Mouse (Mus musculus) frontal cortex, postnatal 14 days (tissue): ENCODE data around the gene Gm20661.

ENCODE experiments used
- DNase-seq, 2 experiments: peaks; one replicate each; pipeline ENCODE4 v3.0.0; 2022; ENCODE audit warnings: low spot score in 2 of 2

The Gm20661 gene

DNA sequence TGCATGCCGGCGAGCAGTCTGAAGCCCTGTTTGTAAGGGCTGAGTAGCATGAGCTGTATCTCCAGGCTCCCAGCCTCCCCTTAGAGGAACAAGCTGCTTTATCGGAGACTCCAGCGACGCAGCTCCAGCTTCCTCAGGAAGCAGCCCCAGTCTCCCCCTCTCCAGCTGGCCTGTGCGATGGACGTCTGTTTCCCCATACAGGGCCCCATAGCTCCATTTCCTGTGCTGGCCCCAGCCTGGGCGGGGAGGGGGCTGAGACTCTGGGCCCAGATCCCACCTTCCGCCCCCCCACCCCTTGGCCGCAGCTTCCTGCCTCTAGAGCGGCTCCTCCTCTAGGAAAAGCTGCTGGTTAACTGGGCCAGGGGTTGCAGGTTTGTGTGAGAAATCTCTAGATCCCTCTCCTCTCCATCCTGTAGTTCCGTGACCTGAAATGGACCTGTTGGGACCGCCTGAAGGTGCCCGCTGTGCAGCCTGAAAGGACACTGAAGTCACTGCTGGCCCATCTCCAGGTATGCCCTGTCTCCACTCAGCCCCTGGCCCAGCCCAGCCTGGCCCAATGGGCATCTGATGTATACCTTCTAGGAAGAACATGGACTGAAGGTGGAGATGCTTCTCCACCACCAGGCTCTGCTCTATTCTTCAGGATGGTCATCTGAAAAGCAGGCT, at the start of gene Gm20661:
TSS of gene Gm20661 (plus strand) at position 378 of the 666 bp plus-strand sequence.
- no peak for DNase-seq

DNA sequence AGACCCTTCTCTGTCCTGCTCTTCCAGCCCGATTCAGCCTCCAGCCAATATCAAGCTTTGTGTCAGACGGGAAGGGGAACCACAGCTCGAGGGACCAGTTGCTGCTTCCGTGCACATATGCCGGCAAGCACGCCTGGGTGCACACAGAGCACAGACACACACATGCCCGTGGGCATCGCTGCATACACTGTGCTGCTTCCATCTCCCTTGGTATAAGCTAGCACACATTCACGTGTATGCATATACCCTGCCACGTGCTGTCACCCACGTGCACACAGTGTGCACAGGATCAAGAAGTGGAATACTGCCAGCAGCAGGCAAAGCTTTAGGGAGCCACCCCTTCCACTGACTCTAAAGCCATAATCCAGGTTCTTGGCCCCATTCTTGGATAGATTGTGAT, 48.7 kb upstream of the Gm20661 start:
- DNase-seq, result peak in 1 of 2 experiments; percentile 35

DNA sequence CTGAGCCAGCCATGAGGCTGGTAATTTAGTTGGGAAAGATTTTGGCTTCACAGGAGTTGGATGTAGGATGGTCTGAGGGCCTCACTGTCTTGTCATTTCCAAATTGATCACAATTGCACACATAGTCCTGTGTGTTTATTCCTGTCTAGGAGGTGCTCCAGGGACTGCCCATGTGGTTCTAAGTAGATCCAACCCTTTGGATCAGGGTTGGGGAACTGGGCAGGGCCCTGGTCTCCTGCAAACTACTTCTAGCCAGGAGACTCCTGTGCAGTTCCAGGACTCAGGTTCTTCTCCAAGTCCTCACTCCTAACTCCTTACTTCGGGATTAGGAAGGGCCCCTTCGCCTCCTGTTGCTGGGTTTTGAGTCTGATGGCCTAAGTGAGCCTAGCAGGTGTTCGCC, 47.5 kb upstream of the Gm20661 start, which contains the start of gene Camkv:
TSS of gene Camkv (plus strand) at position 301 of the 400 bp plus-strand sequence.
- DNase-seq, result no peak

DNA sequence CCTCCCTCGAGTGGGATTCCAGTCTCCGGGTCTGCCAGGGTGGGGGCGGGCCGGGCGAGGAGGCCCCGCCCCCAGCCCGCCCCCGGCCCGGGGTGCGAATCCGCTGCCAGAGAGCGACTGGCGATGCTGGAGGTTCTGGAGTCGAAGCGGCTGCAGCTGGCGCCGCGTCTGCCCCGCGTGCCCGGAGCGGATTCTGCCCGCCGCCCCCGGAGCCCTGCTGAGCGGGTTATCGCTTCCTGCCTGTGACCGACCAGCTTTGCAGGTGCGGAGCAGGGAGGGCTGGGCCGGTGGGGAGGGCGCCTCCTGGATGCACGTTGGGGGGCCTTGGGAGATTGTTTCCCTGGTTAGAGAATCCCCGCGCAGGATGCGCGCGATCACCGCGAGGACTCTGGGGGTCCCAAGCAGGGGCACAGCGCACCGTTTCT, 47.1 kb upstream of the Gm20661 start:
- no peak for DNase-seq

DNA sequence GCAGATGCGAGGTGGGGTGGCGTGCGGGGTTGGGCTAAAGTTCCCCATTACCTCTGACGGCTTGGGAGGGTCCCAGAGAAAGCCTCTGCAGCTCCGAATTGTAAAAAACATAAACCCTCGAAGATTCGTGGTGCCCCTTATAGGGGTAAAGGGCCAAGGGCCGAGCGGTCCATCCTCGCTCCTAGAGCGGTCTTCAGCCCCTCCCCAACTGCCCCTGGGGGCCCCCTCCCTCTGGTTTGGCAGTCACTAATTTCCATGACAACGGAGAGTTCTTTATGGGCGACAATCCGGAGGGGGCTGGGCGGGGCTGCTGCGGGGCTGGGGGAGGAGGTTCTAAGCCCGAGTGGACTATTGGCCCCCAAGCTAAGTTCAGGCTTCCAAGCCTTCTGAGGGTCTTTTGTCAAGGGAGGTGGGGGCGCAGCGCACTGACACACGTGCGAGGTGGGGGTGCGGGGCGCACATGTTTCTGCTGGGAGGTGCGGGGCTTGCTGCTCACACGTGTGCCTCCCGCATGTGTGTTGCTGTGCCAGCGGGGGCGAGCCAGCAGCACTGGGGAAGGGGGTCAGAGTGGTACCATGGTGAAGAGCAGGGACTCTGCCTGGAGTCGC, 46.5 kb upstream of the Gm20661 start:
- DNase-seq, result peak; percentile 48 to 61

DNA sequence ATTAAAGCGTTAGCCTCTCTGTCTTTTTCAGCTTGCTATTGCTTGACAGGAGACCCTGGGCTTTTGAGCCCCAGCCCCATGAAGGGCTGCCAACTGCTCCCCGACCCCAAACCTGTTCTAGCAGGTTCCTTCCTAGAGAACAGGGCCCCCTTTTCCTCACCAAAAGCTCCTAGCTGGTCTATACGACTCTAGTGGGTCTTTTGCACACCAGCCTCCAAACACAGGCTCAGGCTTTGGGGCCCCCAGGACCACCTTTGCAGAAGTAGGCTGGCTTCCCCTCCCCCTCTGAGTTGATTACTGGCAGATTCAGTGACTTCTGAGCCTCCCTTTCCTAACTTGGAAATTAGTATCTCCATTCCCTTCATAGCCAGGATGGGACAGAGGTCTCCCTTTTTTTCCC, 46.0 kb upstream of the Gm20661 start:
- DNase-seq, result no peak

DNA sequence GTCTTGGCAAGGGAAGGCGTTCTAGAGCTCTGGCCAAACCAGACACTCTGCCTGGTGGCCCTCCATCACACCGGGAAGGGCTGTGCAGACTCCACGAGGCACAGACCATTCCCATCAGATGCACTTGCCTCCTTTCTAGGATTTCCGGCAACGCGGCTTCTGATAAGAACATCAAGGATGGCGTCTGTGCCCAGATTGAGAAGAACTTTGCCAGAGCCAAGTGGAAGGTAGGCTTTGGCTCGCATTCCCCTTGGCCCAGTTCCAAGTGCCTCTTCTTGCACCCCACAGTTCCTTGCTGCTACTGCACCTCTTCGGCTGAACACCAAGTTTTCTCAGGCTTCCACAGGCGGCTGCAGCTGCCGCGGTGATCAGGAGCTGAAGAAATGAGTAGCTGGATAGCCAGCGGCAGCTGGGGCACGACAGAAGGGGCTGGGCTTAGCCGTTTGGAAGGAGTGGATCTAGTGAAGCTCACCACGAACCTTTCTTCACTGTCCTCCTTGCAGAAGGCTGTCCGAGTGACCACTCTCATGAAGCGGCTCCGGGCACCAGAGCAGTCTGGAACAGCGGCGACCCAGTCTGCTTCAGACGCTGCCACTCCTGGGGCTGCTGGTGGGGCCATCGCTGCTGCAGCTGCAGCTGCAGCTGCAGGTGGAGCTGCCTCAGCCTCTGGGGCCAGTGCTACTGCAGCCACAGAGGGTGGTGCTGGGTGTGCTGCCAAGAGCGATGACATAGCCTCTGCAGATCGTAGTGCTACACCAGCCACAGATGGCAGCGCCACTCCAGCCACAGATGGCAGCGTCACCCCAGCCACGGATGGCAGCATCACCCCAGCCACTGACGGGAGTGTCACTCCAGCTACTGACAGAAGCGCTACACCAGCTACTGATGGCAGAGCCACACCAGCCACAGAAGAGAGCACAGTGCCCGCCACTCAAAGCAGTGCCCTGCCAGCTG, 35.3 kb upstream of the Gm20661 start:
- no peak for DNase-seq

DNA sequence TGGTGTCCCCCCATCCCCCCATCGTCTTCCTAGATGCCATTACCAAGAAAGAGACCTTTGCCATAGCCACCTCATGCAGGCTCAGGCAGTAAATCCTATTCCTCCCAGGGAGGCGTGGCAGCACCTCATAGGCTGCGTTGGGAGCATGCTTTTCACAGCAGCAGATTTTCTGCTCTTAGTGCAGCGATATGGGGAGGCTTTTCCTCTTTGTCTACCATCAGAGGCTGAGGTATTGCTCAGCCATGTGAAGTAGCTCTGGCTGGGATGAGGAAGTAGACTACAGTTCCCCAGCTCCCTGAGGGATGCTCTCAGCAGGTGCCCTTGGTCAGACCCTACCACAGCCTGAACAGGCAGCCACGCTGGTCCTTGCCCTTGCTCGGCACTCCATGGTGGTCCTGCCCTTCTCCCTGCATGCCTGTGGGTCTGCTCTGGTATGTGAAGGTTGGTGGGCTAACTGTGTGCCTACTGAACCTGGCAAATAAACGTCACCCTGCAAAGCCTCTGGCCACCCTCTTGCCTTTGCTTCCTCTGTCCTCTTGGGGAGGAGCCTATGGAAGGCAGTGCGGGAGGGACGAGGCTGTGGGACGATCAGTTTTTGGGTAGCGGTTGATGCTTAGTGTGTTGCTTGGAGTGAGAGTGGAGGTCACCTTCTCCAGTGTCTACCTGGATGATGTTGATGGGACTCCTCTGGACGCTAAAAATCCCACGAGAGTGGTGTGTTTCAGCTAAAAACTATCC, 33.5 kb upstream of the Gm20661 start:
- DNase-seq, result no peak

DNA sequence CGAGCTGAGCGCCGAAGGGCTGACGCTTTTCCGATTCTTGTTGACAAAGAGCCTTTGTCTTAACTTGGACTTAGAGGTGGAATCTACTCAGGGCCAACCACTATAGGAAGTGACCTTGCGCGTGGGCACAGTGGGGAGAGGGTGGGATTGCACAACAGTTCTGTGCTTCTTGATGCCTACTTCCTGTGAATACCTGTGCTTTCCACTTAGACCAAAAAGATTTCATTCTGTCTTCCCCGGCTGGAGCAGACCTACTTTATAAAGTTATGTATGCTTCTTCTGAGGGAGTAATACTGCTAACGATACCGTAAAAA, 33.0 kb upstream of the Gm20661 start, which contains the start of gene Traip:
TSS of gene Traip (plus strand) at position 215 of the 314 bp plus-strand sequence.
- DNase-seq, result no peak

DNA sequence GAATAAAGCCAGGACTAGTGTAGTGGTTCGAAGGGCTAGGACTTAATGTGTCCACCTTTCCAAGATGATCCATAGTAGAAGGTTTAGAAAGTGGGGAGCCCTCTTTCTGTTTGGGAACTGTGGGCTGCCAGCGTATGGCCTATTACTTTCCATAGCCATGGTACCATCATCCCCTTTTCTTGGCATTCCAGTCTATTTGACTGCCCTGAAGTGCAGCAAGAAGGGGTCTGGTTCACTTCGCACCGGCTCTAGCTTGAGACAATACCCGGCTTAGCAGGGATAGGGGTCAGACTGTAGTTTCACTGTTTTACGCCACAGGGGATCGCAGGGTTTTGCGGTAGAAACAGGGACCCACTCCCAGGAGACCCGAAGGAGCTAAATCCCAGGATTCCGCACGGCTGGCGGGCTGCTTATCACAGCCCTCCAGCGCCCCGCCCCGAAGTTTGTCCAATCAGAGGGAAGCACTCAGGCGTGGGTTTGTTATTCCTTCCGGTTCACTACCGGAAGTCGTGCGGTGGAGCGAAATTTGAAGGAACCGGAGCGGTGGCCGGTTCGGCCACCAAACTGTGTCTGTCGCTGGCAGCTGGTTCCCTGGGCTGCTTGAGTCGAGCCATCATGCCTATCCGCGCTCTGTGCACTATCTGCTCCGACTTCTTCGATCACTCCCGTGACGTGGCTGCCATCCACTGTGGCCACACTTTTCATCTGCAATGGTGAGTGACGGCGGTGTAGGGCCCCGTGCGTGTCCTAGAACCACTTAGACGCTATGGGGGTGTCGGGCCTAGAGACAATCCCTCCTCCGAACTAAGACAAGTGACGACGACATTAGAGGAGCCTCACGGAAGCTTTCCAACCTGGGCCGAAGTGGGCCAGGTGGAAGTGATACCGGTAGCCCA, 32.1 kb upstream of the Gm20661 start:
- peak; percentile 85 to 90 for DNase-seq

DNA sequence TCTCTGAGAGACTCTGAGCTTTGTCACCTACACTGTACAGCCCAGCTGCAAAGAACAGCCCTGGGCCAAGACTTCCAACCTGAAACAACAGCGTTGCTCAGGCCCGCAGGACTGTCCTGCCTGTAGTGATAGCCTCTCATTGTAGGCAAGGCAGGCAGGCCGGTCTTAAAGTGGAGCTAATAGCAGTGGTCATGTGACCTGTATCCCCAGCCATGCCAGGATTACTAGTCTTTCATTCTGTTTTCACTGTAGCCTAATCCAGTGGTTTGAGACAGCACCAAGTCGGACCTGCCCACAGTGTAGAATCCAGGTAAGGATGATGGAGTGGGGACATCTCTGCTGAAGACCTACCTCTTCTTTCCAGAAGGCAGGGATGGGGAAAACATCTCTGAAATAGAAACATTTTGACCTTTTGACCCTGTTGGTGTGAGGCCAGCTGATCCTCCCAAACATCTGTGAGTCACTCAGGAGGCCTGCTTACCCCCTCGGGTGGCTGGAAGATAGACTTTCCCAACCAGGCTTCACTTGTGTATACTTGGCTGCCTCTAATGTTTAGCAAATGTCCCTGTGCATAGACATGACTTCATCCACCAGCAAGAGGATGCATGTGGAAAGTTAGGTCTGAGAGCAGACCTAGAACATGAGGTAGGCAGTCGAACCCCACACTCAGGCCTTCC, 27.1 kb upstream of the Gm20661 start:
- no peak for DNase-seq

DNA sequence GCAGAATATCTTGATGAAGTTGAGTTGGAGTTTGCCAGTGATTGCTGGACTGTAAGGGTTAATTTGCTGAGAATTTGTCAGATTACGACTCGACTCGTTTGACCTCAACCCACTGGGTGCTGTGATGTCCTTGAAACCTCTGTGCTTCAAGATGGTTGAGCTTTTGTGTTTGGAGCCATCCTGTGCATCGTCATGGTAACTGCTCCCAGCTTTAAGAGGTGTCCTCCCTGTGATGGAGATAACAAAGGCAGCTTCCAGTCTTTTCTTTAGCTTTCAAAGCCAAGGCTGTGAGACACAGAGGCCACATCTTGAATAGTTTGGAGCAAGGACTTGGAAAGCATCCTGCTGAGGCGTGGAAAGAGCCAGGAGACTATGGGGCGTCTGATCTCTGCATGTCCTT, 25.7 kb upstream of the Gm20661 start:
- no peak for DNase-seq

DNA sequence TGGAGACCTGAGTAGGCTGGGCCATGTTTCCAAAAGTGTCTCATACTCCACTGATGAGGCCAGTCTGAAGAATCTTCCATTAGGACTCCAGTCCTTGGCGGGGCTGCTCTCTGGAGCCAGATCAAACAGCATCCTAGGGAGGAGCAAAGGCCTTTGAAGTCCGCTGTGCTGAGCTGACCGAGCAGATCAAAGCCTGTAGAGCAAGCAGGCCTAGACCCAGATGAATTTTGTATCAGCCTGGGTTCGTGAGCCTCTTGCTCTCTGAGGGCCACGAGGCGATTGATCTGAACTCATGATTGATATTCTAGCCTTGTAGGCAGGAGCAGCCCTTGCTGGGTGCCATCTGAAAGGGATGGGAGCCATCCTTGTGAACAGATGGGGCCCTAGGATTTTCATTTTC, 23.0 kb upstream of the Gm20661 start:
- DNase-seq, result no peak

DNA sequence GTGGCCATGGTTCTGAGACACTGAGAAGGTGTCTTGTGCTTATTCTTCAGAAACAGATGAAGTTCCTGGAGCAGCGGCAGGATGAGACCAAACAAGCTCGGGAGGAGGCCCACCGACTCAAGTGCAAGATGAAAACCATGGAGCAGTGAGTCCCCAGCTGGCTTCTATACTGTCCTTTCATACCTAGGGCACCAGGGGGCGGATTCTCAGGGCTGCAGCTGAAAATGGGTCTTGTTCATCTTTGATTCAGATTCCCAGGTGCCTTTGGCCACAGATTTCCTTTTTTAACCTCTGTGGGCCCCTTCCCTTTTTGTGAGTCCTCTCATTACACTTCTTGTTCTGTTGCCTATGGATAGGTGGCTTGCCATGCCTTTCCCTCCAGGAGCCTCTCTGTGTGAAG, 21.9 kb upstream of the Gm20661 start:
- no peak for DNase-seq

DNA sequence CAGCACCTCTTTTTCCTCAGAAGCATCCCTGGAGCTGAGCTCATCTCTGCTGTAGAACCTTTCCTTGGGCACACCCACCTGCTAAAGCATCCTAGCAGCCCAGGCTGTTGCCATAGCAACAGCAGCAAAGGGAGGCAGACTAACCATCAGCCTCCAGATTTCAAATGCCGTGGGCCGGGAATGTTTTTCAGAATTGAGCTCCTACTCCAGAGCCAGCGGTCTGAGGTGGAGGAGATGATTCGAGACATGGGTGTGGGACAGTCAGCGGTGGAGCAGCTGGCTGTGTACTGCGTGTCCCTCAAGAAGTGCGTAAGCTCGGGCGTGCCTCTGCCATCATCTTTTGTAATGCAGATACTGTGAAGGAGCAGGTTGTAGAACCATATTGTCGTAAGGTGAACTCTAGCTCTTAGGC, 21.5 kb upstream of the Gm20661 start:
- peak; percentile 72 to 81 for DNase-seq

DNA sequence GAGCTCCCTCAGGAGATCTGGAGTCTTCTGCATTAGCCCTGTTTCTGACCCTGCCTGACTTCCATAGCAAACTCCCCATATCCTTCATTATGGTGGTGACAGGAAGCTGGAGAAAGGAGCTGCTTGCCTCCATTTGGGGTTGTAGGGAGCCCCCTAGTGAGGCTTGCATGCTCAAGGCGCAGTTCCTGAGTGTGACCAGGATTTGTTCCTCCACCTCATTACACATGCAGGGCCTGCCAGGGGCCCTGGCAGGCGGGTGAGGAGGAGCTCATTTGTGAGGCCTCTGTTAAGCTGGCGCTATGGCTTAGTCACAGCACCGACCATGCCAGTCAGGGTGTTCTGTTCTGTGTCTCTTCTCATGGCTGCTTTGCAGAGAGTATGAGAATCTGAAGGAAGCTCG, 21.0 kb upstream of the Gm20661 start:
- peak; percentile 62 to 73 for DNase-seq

DNA sequence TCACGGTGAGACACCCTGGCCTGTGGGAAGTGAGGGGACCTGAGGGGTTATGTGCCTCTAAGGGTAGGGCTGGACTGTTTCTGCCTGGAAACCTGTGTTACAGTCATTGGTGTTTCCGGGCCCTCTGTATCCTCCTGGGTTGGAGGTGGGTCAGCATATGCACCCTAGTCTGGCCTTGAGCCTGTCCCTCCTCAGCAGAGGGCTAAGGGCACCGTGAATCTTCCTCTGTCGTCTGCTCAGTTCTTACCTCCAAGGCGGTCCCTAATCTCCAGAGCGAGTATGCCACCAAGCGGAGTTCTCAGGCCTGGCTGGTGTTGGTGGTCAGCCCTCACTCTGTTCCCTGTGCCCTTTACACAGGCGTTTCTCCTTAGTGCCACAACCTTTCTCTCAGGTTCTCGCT, 19.9 kb upstream of the Gm20661 start:
- DNase-seq, result no peak

DNA sequence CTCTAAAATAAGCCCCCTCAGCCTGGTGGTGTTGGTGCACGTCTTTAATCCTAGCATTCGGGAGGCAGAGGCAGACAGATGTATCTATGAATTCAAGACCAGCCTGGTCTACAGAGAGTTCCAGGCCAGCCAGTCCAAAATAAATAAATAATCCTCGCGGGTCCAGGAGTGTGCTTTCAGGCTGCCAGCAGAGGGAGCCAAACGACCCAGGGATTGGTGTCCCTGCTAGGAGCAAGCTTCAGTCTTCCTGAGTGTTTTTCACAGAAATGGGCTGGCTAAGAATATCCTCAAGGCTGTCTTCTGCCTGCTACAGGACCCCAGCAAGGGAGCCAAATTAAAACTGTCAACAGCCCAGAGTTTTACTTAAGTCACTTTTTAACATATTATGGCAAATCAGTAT, 19.2 kb upstream of the Gm20661 start:
- DNase-seq, result peak in 1 of 2 experiments; percentile 66

DNA sequence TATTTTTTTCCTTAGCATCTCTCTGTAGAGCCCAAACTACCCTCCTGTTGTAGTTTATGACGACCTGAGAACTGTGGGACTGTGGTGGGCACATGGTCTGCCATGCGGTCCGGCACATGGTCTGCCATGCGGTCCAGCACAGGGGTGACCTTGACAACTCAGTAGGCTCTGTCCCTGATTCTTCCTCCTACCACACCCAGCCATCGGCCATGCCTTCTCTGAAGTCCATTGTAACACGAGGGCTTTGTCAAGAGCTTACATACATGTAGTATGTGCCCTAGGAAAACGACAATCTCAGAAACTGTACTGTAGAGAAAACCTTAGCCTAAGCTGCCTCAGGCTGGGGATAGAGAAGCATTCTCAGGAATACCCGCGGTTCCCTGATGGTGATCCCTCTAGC, 18.2 kb upstream of the Gm20661 start:
- DNase-seq, result no peak

DNA sequence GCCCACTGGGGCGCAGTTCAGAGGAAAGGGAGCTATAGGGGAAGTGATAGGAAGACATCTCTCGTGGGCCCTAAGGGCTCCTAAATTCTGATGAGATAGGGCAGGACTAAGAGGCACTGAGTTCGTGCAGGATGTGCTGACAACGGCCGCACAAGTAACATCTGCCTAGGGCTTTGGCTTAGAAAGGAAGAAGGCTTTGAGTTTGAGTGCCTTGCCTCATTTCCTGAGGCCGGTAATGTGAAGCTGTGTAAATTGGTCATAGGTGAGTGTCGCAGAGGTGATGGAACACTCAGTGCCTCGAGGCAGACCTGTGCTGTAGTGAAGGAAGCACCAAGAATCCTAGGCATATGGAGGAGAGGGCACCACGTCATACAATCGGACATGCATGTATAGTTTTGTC, 16.2 kb upstream of the Gm20661 start:
- DNase-seq, result no peak
